12 mouse cellular contexts compared by ENCODE assay signal in genomic region chr1:84518347-84518746, GRCm38 (mm10).
DNase-seq lines count a peak whose midpoint lies in the region; ATAC-seq and TF ChIP-seq lines count a peak whose summit lies in the region.
"Had no signal": no experiment of that assay in that cellular context is flagged by ENCODE, and none has a peak within 500 bp of the region (broad histone marks: within the 10 kb centered on the region; RNA-seq: fewer than 3 reads in every experiment).

No protein-coding gene starts in this region.

- no peak for TF ChIP-seq EP300 in lung, postnatal 0 days (IDR thresholded peaks at IDR 0.05)

- no peak overlapping the region for H3K4me3 ChIP-seq in lung, postnatal 0 days (ENCODE audit: low read depth, low read length)
- no peak overlapping the region for H3K4me3 ChIP-seq in liver, embryonic 12.5 days
- H3K4me3 ChIP-seq: embryonic facial prominence, embryonic 13.5 days; megakaryocyte, embryonic 14.5 days had no signal

- no peaks in the 10 kb centered on the region for H3K9me3 ChIP-seq in lung, postnatal 0 days (ENCODE audit: low read length)
- H3K9me3 ChIP-seq in liver, embryonic 12.5 days (replicated peaks), result no peaks in the 10 kb centered on the region
- H3K9me3 ChIP-seq: embryonic facial prominence, embryonic 13.5 days had no signal

- no peaks in the 10 kb centered on the region for H3K27me3 ChIP-seq in lung, postnatal 0 days (replicated peaks; ENCODE audit: insufficient read depth, low read length)
- H3K27me3 ChIP-seq in liver, embryonic 12.5 days (replicated peaks), result no peaks in the 10 kb centered on the region
- H3K27me3 ChIP-seq: embryonic facial prominence, embryonic 13.5 days; megakaryocyte, embryonic 14.5 days had no signal

- DNase-seq in embryo, embryonic 10 days (ENCODE audit: low spot score), result peak; percentile 10
- no peak for DNase-seq in embryo, embryonic 10.5 days (ENCODE audit: low spot score)
- peak; percentile 29 for DNase-seq in lung, postnatal 0 days (ENCODE audit: low spot score)
- DNase-seq in lung, adult 18-20 months, result no peak
- peak; percentile 13 for DNase-seq in heart, adult 8-10 months (ENCODE audit: low spot score)
- peak; percentile 35 for DNase-seq in mesoderm, embryonic 11.5 days (ENCODE audit: low read depth, low spot score)
- DNase-seq in layer of hippocampus, postnatal 14 days (ENCODE audit: low spot score in 2 of 2), result no peak
- DNase-seq: right cerebral cortex, postnatal 4 days; thymus, postnatal 4 days had no signal

- no peak overlapping the region for H3K4me2 ChIP-seq in lung, postnatal 0 days (replicated peaks; ENCODE audit: low read depth, low read length)
- H3K4me2 ChIP-seq in liver, embryonic 12.5 days, result no peak overlapping the region
- H3K4me2 ChIP-seq: embryonic facial prominence, embryonic 13.5 days had no signal

- TF ChIP-seq CTCF in lung, postnatal 0 days (IDR thresholded peaks at IDR 0.05), result no peak

- H3K27ac ChIP-seq in lung, postnatal 0 days (ENCODE audit: low read length), result no peak overlapping the region
- no peak overlapping the region for H3K27ac ChIP-seq in liver, embryonic 12.5 days
- H3K27ac ChIP-seq: embryonic facial prominence, embryonic 13.5 days had no signal

- 59% methylated on average over 4 of the region's 4 CpGs for WGBS in lung, postnatal 0 days
- WGBS in liver, embryonic 12.5 days (ENCODE audit: insufficient replicate concordance), result 66% methylated on average over 4 of the region's 4 CpGs

- 0 out of 2 replicates have a peak, but pooled peaks have one; percentile 28 for ATAC-seq in lung, postnatal 0 days
- no peak for ATAC-seq in liver, embryonic 12.5 days

- H3K36me3 ChIP-seq in lung, postnatal 0 days (ENCODE audit: insufficient read depth, low read length), result no peaks in the 10 kb centered on the region
- no peaks in the 10 kb centered on the region for H3K36me3 ChIP-seq in liver, embryonic 12.5 days
- H3K36me3 ChIP-seq: embryonic facial prominence, embryonic 13.5 days had no signal

- no peaks in the 10 kb centered on the region for H3K4me1 ChIP-seq in lung, postnatal 0 days (ENCODE audit: insufficient read depth, low read depth, low read length)
- no peaks in the 10 kb centered on the region for H3K4me1 ChIP-seq in liver, embryonic 12.5 days
- H3K4me1 ChIP-seq: megakaryocyte, embryonic 14.5 days had no signal

- H3K9ac ChIP-seq in lung, postnatal 0 days (replicated peaks; ENCODE audit: low read depth), result no peak overlapping the region
- no peak overlapping the region for H3K9ac ChIP-seq in liver, embryonic 12.5 days
- H3K9ac ChIP-seq: embryonic facial prominence, embryonic 13.5 days had no signal

Comparison
In these comparisons a context has a peak if more than half of its experiments do, and no peak if none do; other contexts are left out.
1. DNase-seq: peak in embryo, embryonic 10 days (single experiment), lung, postnatal 0 days (single experiment), heart, adult 8-10 months (single experiment) and mesoderm, embryonic 11.5 days (single experiment); none in embryo, embryonic 10.5 days (single experiment), lung, adult 18-20 months (0 of 2) and layer of hippocampus, postnatal 14 days (0 of 2).